Mouse (Mus musculus) megakaryocyte, embryonic 14.5 days (primary cell): ENCODE measurements around the gene Rhob.

Experiments used
- FLI1 ChIP-seq: IDR thresholded peaks from 2 replicates; pipeline ENCODE4 v1.6.1; 2012; ENCODE audit warnings: low read length, inconsistent platforms, mixed read lengths
- GATA1 ChIP-seq: IDR thresholded peaks from 3 replicates; pipeline ENCODE4 v1.6.1; 2012; ENCODE audit warnings: mixed read lengths, low read length, inconsistent platforms, borderline replicate concordance

- TF ChIP-seq GATA1: no peak
- TF ChIP-seq FLI1: no peak
Measured at GRCm38 (mm10) chr12:8452766-8453621, 46.8 kb downstream of the Rhob start.
